Mouse (Mus musculus): ENCODE data around the gene Dnah3.

The Dnah3 gene

GRCm38 (mm10) chr7:120054016-120054415 lies 41.1 kb downstream of the Dnah3 start:
- DNase-seq (ENCODE audit: low read depth, low spot score), result no peak

- no peak for DNase-seq (ENCODE audit: low read depth, low spot score)
Observed at GRCm38 (mm10) chr7:120050447-120050846, 44.6 kb downstream of the Dnah3 start.

- no peak for DNase-seq (ENCODE audit: low read depth, low spot score)
Observed at GRCm38 (mm10) chr7:120043990-120044389, 51.1 kb downstream of the Dnah3 start.

GRCm38 (mm10) chr7:120036422-120036821 lies 58.7 kb downstream of the Dnah3 start:
- no peak for DNase-seq (ENCODE audit: low read depth, low spot score)

- DNase-seq (ENCODE audit: low read depth, low spot score), result no peak
Observed at GRCm38 (mm10) chr7:120034996-120035395, 60.1 kb downstream of the Dnah3 start.

- no peak for DNase-seq (ENCODE audit: low read depth, low spot score)
Observed at GRCm38 (mm10) chr7:120034566-120034965, 60.5 kb downstream of the Dnah3 start.

GRCm38 (mm10) chr7:120028669-120029068 lies 66.4 kb downstream of the Dnah3 start:
- DNase-seq (ENCODE audit: low read depth, low spot score), result no peak

- no peak for DNase-seq (ENCODE audit: low read depth, low spot score)
Observed at GRCm38 (mm10) chr7:119997066-119997465, 98.0 kb downstream of the Dnah3 start.

GRCm38 (mm10) chr7:119985279-119985912 lies 109.7 kb downstream of the Dnah3 start:
- DNase-seq (ENCODE audit: low read depth, low spot score), result no peak

GRCm38 (mm10) chr7:119980170-119980569 lies 114.9 kb downstream of the Dnah3 start:
- no peak for DNase-seq (ENCODE audit: low read depth, low spot score)

- DNase-seq (ENCODE audit: low read depth, low spot score), result no peak
Observed at GRCm38 (mm10) chr7:119978576-119978975, 116.5 kb downstream of the Dnah3 start.

- no peak for DNase-seq (ENCODE audit: low read depth, low spot score)
Observed at GRCm38 (mm10) chr7:119977574-119977973, 117.5 kb downstream of the Dnah3 start.

- DNase-seq (ENCODE audit: low read depth, low spot score), result no peak
Observed at GRCm38 (mm10) chr7:119976256-119976655, 118.8 kb downstream of the Dnah3 start.

- no peak for DNase-seq (ENCODE audit: low read depth, low spot score)
Observed at GRCm38 (mm10) chr7:119974214-119974613, 120.9 kb downstream of the Dnah3 start.

GRCm38 (mm10) chr7:119969320-119969719 lies 125.8 kb downstream of the Dnah3 start:
- no peak for DNase-seq (ENCODE audit: low read depth, low spot score)

- DNase-seq (ENCODE audit: low read depth, low spot score), result no peak
Observed at GRCm38 (mm10) chr7:119965651-119966395, 129.3 kb downstream of the Dnah3 start.

GRCm38 (mm10) chr7:119965205-119965604 lies 129.9 kb downstream of the Dnah3 start:
- DNase-seq (ENCODE audit: low read depth, low spot score), result no peak

GRCm38 (mm10) chr7:119961107-119961506 lies 134.0 kb downstream of the Dnah3 start:
- no peak for DNase-seq (ENCODE audit: low read depth, low spot score)

- DNase-seq (ENCODE audit: low read depth, low spot score), result no peak
Observed at GRCm38 (mm10) chr7:119960546-119960945, 134.5 kb downstream of the Dnah3 start.

- no peak for DNase-seq (ENCODE audit: low read depth, low spot score)
Observed at GRCm38 (mm10) chr7:119960006-119960405, 135.1 kb downstream of the Dnah3 start.

- no peak for DNase-seq (ENCODE audit: low read depth, low spot score)
Observed at GRCm38 (mm10) chr7:119959491-119959890, 135.6 kb downstream of the Dnah3 start.

GRCm38 (mm10) chr7:119959091-119959490 lies 136.0 kb downstream of the Dnah3 start:
- no peak for DNase-seq (ENCODE audit: low read depth, low spot score)

- DNase-seq (ENCODE audit: low read depth, low spot score), result no peak
Observed at GRCm38 (mm10) chr7:119957421-119957820, 137.7 kb downstream of the Dnah3 start.
